Mouse (Mus musculus): ENCODE data around the gene Olfr1280.
"Not testable (repeated sequence)": the region's sequence is repeated elsewhere in the genome, so short reads cannot be mapped to it uniquely, and the experiment has no call there.

Gene Olfr1280

DNA sequence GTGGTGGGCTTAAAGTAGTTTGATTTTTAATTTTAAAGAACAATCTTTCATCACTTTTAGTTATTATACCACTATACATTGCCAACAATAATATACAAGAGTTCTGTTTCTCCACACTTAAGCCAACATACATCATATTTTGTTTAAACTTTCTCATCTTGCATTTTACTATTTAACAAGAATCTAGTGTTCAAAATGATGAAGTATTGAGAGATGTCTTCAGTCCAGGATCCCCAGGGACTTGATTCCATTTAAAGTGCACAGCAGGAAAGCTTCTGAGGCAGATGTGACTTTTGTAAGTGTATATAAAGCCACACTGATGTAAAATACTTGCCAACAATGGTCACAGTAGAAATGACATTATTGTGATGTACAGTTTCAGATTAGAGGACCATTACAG lies at the start of gene Olfr1280:
Gene Olfr1280 (plus strand): TSS at position 301 of the 400 bp plus-strand sequence.
- no peak for DNase-seq (ENCODE audit: inconsistent age in 2 of 2, low spot score in 1 of 2)

- DNase-seq (ENCODE audit: inconsistent age in 2 of 2, low spot score in 1 of 2) = no peak
Measured at GRCm38 (mm10) chr2:111274006-111274405, 39.8 kb upstream of the Olfr1280 start, which contains the start of gene Olfr1277. Gene Olfr1277 (minus strand): TSS chr2:111274106.

GRCm38 (mm10) chr2:111289836-111290235 lies 24.0 kb upstream of the Olfr1280 start, which contains the start of gene Olfr1278:
Gene Olfr1278 (plus strand): TSS chr2:111290136.
- DNase-seq (ENCODE audit: inconsistent age in 2 of 2, low spot score in 1 of 2) = no peak

- no peak for DNase-seq (ENCODE audit: inconsistent age in 2 of 2, low spot score in 1 of 2)
Measured at GRCm38 (mm10) chr2:111298541-111298940, 15.3 kb upstream of the Olfr1280 start.

- no peak for DNase-seq (ENCODE audit: inconsistent age in 2 of 2, low spot score in 1 of 2)
Measured at GRCm38 (mm10) chr2:111300374-111300773, 13.4 kb upstream of the Olfr1280 start, which contains the start of gene Olfr1279. Gene Olfr1279 (plus strand): TSS chr2:111300635.

DNA sequence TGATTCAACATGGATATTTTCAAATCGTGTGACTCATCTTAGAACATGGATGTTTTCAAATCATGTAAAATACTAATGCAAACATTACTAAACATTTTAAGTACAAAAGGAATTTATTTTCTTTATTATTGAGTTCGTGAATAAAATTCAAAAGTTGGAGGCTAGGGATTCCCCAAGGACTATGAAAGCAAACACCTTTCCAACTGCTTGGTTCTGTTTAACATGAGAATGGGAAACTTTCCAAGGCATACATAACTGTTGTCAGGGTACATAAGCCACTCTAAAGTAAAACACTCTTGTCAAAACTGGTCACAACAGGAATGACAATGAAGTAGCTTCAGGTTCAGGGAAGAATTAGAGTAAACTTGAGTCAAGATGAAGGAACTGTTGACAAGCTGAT lies 12.4 kb downstream of the Olfr1280 start, which contains the start of gene Olfr1281:
Gene Olfr1281 (plus strand): TSS at position 301 of the 400 bp plus-strand sequence.
- no peak for DNase-seq (ENCODE audit: inconsistent age in 2 of 2, low spot score in 1 of 2)

DNA sequence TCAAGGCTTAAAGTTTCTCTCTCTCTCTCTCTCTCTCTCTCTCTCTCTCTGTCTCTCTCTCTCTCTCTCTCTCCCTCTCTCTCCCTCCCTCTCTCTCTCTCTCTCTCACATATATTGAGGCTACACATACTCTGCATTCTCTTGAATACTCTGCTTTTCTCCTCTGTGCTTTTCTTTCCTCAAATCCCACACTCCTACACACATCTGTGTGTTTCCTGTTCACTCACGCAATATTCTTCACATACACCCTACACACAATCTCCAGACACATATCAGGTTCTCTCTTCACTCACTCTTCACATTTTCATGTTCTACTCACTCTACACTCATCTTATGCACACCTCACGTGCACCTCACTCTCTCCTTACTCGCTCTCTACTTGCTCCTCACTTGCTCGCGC lies 19.9 kb downstream of the Olfr1280 start:
- DNase-seq (ENCODE audit: inconsistent age in 2 of 2, low spot score in 1 of 2) = not testable (repeated sequence)

GRCm38 (mm10) chr2:111335976-111336375 lies 22.2 kb downstream of the Olfr1280 start, which contains the start of gene Olfr1282:
Gene Olfr1282 (minus strand): TSS chr2:111336076.
- no peak for DNase-seq (ENCODE audit: inconsistent age in 2 of 2, low spot score in 1 of 2)

GRCm38 (mm10) chr2:111366490-111366889 lies 52.7 kb downstream of the Olfr1280 start, which contains the start of gene Olfr1283:
Gene Olfr1283 (plus strand): TSS chr2:111366790.
- no peak for DNase-seq (ENCODE audit: inconsistent age in 2 of 2, low spot score in 1 of 2)

GRCm38 (mm10) chr2:111375222-111375621 lies 61.4 kb downstream of the Olfr1280 start, which contains the start of gene Olfr1284:
Gene Olfr1284 (plus strand): TSS chr2:111375522.
- no peak for DNase-seq (ENCODE audit: inconsistent age in 2 of 2, low spot score in 1 of 2)

Measured in adrenal gland, adult (tissue).